Mouse (Mus musculus): Measurements from ENCODE around the gene Dmrt3. TPM values are rescaled to one million over a fixed set of nuclear protein-coding genes. Genes with fewer than 3 reads are reported as not detected.

Dmrt3 gene
- total and polyA plus RNA-seq, 3 experiments: not detected

DNA sequence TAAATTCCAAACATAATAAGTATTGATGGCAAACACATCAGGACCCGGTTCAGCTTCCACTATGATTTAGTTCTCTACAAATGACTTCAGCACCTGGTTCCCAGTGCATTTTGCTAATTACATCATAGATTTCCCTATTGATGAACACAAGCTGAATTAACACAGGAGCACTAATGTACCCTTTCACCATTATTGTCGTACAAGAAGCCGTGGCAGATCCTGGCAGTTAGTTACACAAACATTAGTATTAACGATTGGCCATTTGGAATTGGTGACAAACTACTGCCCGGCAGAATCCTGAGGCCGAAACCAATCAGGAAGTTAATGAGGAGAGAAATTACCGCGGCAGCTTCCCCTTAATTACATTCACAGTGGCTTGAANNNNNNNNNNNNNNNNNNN, 8.1 kb upstream of the Dmrt3 start:
- Histone ChIP-seq H3K9me3 (replicated peaks; ENCODE audit: low read length) (no peaks in the 10 kb centered on the region), H3K27me3 (replicated peaks) (no peaks in the 10 kb centered on the region), H3K79me2 (replicated peaks; ENCODE audit: control insufficient read depth, extremely low read depth, insufficient read depth, poor library complexity, severe bottlenecking) (no peaks in the 10 kb centered on the region), H3K4me2 (ENCODE audit: insufficient read depth, low read depth, poor library complexity, severe bottlenecking) (no peak overlapping the region), H3K27ac (ENCODE audit: insufficient read depth, low read depth) (no peak overlapping the region), H3K4me3 (replicated peaks in 1 of 3; ENCODE audit: low read depth in 2 of 3, low read length in 2 of 3, poor library complexity in 1 of 3) (no peak overlapping the region), H3K4me1 (ENCODE audit: control insufficient read depth in 1 of 2, insufficient read depth in 2 of 2) (no peaks in the 10 kb centered on the region), H3K9ac (ENCODE audit: insufficient read depth, low read depth) (no peak overlapping the region), H3K36me3 (replicated peaks in 1 of 2; ENCODE audit: control insufficient read depth in 1 of 2, insufficient read depth in 1 of 2, low read length in 1 of 2) (no peaks in the 10 kb centered on the region)
- in situ Hi-C loops (cut with MboI; ENCODE audit: low pct_ligation_motif_present, low pct_unique_long_range_greater_than_20kb, low sequenced_read_pairs) (no loop called here), dilution Hi-C loops (cut with MboI; ENCODE audit: extremely low pct_ligation_motif_present, extremely low pct_unique_long_range_greater_than_20kb, low sequenced_read_pairs) (no loop called here)
- no peak for DNase-seq (ENCODE audit: extremely low read depth)
- TF ChIP-seq MAZ (IDR thresholded peaks at IDR 0.05; ENCODE audit: low read depth, low read length) (no peak), EP300 (IDR thresholded peaks at IDR 0.05; ENCODE audit: low read length) (no peak), PAX5 (IDR thresholded peaks at IDR 0.05; ENCODE audit: low read length) (no peak), JUN (IDR thresholded peaks at IDR 0.05; ENCODE audit: insufficient read depth, low read depth, low read length) (no peak), NELFE (IDR thresholded peaks at IDR 0.05; ENCODE audit: low read depth, low read length) (no peak), NRF1 (IDR thresholded peaks at IDR 0.05; ENCODE audit: low read depth, low read length) (no peak), USF2 (conservative IDR thresholded peaks at IDR 0.05; ENCODE audit: low read depth, low read length) (no peak)

GRCm38 (mm10) chr19:25607461-25608205, 2.5 kb upstream of the Dmrt3 start:
- H3K9ac ChIP-seq (ENCODE audit: insufficient read depth, low read depth): no peak overlapping the region
- peaks cover 4% of the 10 kb centered on the region for H3K9me3 ChIP-seq (replicated peaks; ENCODE audit: low read length)
- H3K4me3 ChIP-seq (replicated peaks in 1 of 3; ENCODE audit: low read depth in 2 of 3, low read length in 2 of 3, poor library complexity in 1 of 3): no peak overlapping the region
- no peaks in the 10 kb centered on the region for H3K27me3 ChIP-seq (replicated peaks)
- no peaks in the 10 kb centered on the region for H3K79me2 ChIP-seq (replicated peaks; ENCODE audit: control insufficient read depth, extremely low read depth, insufficient read depth, poor library complexity, severe bottlenecking)
- DNase-seq (ENCODE audit: extremely low read depth): no peak
- no peak overlapping the region for H3K4me2 ChIP-seq (ENCODE audit: insufficient read depth, low read depth, poor library complexity, severe bottlenecking)
- in situ Hi-C loops (cut with MboI; ENCODE audit: low pct_ligation_motif_present, low pct_unique_long_range_greater_than_20kb, low sequenced_read_pairs): no loop called here
- no peak overlapping the region for H3K27ac ChIP-seq (ENCODE audit: insufficient read depth, low read depth)
- no peaks in the 10 kb centered on the region for H3K4me1 ChIP-seq (ENCODE audit: control insufficient read depth in 1 of 2, insufficient read depth in 2 of 2)
- dilution Hi-C loops (cut with MboI; ENCODE audit: extremely low pct_ligation_motif_present, extremely low pct_unique_long_range_greater_than_20kb, low sequenced_read_pairs): no loop called here
- H3K36me3 ChIP-seq (replicated peaks in 1 of 2; ENCODE audit: control insufficient read depth in 1 of 2, insufficient read depth in 1 of 2, low read length in 1 of 2): no peaks in the 10 kb centered on the region
- TF ChIP-seq MAX (IDR thresholded peaks at IDR 0.05; ENCODE audit: low read length): no peak
- TF ChIP-seq JUND (conservative IDR thresholded peaks at IDR 0.05; ENCODE audit: low read depth, low read length): no peak
- TF ChIP-seq CHD2 (IDR thresholded peaks at IDR 0.05; ENCODE audit: low read length): no peak
- TF ChIP-seq CHD1 (IDR thresholded peaks at IDR 0.05; ENCODE audit: low read depth, low read length): no peak
- no peak for TF ChIP-seq NELFE (IDR thresholded peaks at IDR 0.05; ENCODE audit: low read depth, low read length)
- TF ChIP-seq MXI1 (IDR thresholded peaks at IDR 0.05; ENCODE audit: low read depth, low read length): no peak
- TF ChIP-seq TBP (conservative IDR thresholded peaks at IDR 0.05; ENCODE audit: low read depth, low read length): no peak
- no peak for TF ChIP-seq NRF1 (IDR thresholded peaks at IDR 0.05; ENCODE audit: low read depth, low read length)
- TF ChIP-seq PAX5 (IDR thresholded peaks at IDR 0.05; ENCODE audit: low read length): no peak
- no peak for TF ChIP-seq ELF1 (IDR thresholded peaks at IDR 0.05; ENCODE audit: low read depth, low read length)
- no peak for TF ChIP-seq BHLHE40 (IDR thresholded peaks at IDR 0.05; ENCODE audit: low read depth, low read length)
- TF ChIP-seq RAD21 (IDR thresholded peaks at IDR 0.05; ENCODE audit: low read depth, low read length): no peak
